Mouse (Mus musculus): ENCODE measurements at regions not wholly inside any gene's neighbourhood (a gene's known extent, or its start where the extent isn't known, plus 50 kb on each side); places are given as distances from the start of the nearest gene placed in this dataset.
A peak's percentile ranks its signal among the peaks of the same experiment; 100 is the strongest.

- DNase-seq (ENCODE audit: extremely low read depth) = no peak
- in situ Hi-C loops (cut with MboI; ENCODE audit: low pct_ligation_motif_present, low pct_unique_long_range_greater_than_20kb, low sequenced_read_pairs) = loop anchor here (10.0 kb wide), 1 partner anchor 954 kb away; the partner anchor contains the start of gene Igfbp5
- Histone ChIP-seq H3K4me3 (replicated peaks in 1 of 3; ENCODE audit: low read depth in 2 of 3, low read length in 2 of 3, poor library complexity in 1 of 3) (no peak overlapping the region), H3K27me3 (replicated peaks) (peaks cover 63% of the 10 kb centered on the region), H3K4me2 (ENCODE audit: insufficient read depth, low read depth, poor library complexity, severe bottlenecking) (no peak overlapping the region), H3K9me3 (replicated peaks; ENCODE audit: low read length) (no peaks in the 10 kb centered on the region), H3K36me3 (replicated peaks in 1 of 2; ENCODE audit: control insufficient read depth in 1 of 2, insufficient read depth in 1 of 2, low read length in 1 of 2) (no peaks in the 10 kb centered on the region), H3K27ac (ENCODE audit: insufficient read depth, low read depth) (no peak overlapping the region), H3K79me2 (replicated peaks; ENCODE audit: control insufficient read depth, extremely low read depth, insufficient read depth, poor library complexity, severe bottlenecking) (no peaks in the 10 kb centered on the region), H3K9ac (ENCODE audit: insufficient read depth, low read depth) (no peak overlapping the region), H3K4me1 (ENCODE audit: control insufficient read depth in 1 of 2, insufficient read depth in 2 of 2) (peaks cover 2 to 38% of the 10 kb centered on the region in 2 experiments)
- TF ChIP-seq GABPA (IDR thresholded peaks at IDR 0.05; ENCODE audit: insufficient replicate concordance, low read depth, low read length) (no peak), NELFE (IDR thresholded peaks at IDR 0.05; ENCODE audit: low read depth, low read length) (no peak), UBTF (IDR thresholded peaks at IDR 0.05; ENCODE audit: low read depth, low read length) (no peak), HCFC1 (IDR thresholded peaks at IDR 0.05; ENCODE audit: low read depth, low read length) (no peak), MAX (IDR thresholded peaks at IDR 0.05; ENCODE audit: low read length) (no peak), USF1 (IDR thresholded peaks at IDR 0.05; ENCODE audit: low read depth, low read length) (no peak), MXI1 (IDR thresholded peaks at IDR 0.05; ENCODE audit: low read depth, low read length) (no peak)
- dilution Hi-C loops (cut with MboI; ENCODE audit: extremely low pct_ligation_motif_present, extremely low pct_unique_long_range_greater_than_20kb, low sequenced_read_pairs) = no loop called here
Observed at GRCm38 (mm10) chr1:73828996-73829395, 295.3 kb downstream of the Tns1 start.

- H3K4me2 ChIP-seq (ENCODE audit: insufficient read depth, low read depth, poor library complexity, severe bottlenecking) = no peak overlapping the region
- H3K27ac ChIP-seq (ENCODE audit: insufficient read depth, low read depth) = no peak overlapping the region
- peaks cover 9 to 51% of the 10 kb centered on the region in 2 experiments for H3K4me1 ChIP-seq (ENCODE audit: control insufficient read depth in 1 of 2, insufficient read depth in 2 of 2)
- TF ChIP-seq KAT2A (IDR thresholded peaks at IDR 0.05; ENCODE audit: insufficient replicate concordance, low read length) = no peak
- peak; percentile 87 for TF ChIP-seq SMC3 (IDR thresholded peaks at IDR 0.05; ENCODE audit: low read depth, low read length)
- TF ChIP-seq CHD2 (IDR thresholded peaks at IDR 0.05; ENCODE audit: low read length) = no peak
- peak; percentile 89 to 97 for TF ChIP-seq CTCF (conservative IDR thresholded peaks at IDR 0.05 in 1 of 2, IDR thresholded peaks at IDR 0.05 in 1 of 2; ENCODE audit: low read depth in 2 of 2, low read length in 2 of 2)
- no peak for TF ChIP-seq POLR2A (IDR thresholded peaks at IDR 0.05; ENCODE audit: low read depth, low read length)
- no peak for TF ChIP-seq ELF1 (IDR thresholded peaks at IDR 0.05; ENCODE audit: low read depth, low read length)
- TF ChIP-seq ZC3H11A (IDR thresholded peaks at IDR 0.05; ENCODE audit: low read depth, low read length) = peak; percentile 62
- peak; percentile 98 for TF ChIP-seq RAD21 (IDR thresholded peaks at IDR 0.05; ENCODE audit: low read depth, low read length)
- no peak overlapping the region for H3K9ac ChIP-seq (ENCODE audit: insufficient read depth, low read depth)
- no peaks in the 10 kb centered on the region for H3K36me3 ChIP-seq (replicated peaks in 1 of 2; ENCODE audit: control insufficient read depth in 1 of 2, insufficient read depth in 1 of 2, low read length in 1 of 2)
- DNase-seq (ENCODE audit: extremely low read depth) = peak; percentile 76
- in situ Hi-C loops (cut with MboI; ENCODE audit: low pct_ligation_motif_present, low pct_unique_long_range_greater_than_20kb, low sequenced_read_pairs) = loop anchor here (10.0 kb wide), 1 partner anchor 952 kb away; the partner anchor contains the start of gene Igfbp5
- H3K79me2 ChIP-seq (replicated peaks; ENCODE audit: control insufficient read depth, extremely low read depth, insufficient read depth, poor library complexity, severe bottlenecking) = no peaks in the 10 kb centered on the region
- H3K4me3 ChIP-seq (replicated peaks in 1 of 3; ENCODE audit: low read depth in 2 of 3, low read length in 2 of 3, poor library complexity in 1 of 3) = no peak overlapping the region
- H3K27me3 ChIP-seq (replicated peaks) = peaks cover 73% of the 10 kb centered on the region
- no peaks in the 10 kb centered on the region for H3K9me3 ChIP-seq (replicated peaks; ENCODE audit: low read length)
- dilution Hi-C loops (cut with MboI; ENCODE audit: extremely low pct_ligation_motif_present, extremely low pct_unique_long_range_greater_than_20kb, low sequenced_read_pairs) = no loop called here
Observed at GRCm38 (mm10) chr1:73826243-73826930, 297.9 kb downstream of the Tns1 start.
